Mouse (Mus musculus) mature B cell (primary cell): ENCODE data around the gene Brca1.

Source experiments
- in situ Hi-C: fragments of 300-500 bp; cut with MboI; formaldehyde crosslinking; loops from 2 replicates; pipeline ENCODE4 v1.14.3; 2019

Gene Brca1

GRCm38 (mm10) chr11:101449596-101449995 is 102.2 kb downstream of the Brca1 start:
- in situ Hi-C loops = loop anchor here (25.0 kb wide), 1 partner anchor 838 kb away; the partner anchor contains the start of genes Atxn7l3 and Tmub2

DNA sequence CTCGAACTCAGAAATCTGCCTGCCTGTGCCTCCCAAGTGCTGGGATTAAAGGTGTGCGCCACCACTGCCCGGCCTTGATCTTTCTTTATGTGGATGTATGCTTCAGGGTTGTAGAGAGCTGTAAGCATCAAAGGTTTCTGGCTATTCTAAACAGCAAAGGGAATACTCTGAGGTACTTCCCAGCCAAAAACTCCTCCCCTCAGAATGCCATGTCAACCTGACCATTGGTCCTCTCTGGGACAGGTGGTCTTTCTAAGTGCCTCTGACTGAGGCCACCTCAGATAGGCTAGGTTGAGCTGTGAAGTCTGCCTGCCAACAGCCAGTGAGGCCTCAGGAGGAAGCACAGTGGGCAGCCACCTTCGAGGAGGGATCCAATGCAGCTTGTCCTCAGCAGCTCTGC is 102.9 kb downstream of the Brca1 start:
- in situ Hi-C loops = loop anchor here (25.0 kb wide), 1 partner anchor 838 kb away; the partner anchor contains the start of genes Atxn7l3 and Tmub2

- in situ Hi-C loops = loop anchor here (25.0 kb wide), 1 partner anchor 839 kb away; the partner anchor contains the start of genes Atxn7l3 and Tmub2
Observed at GRCm38 (mm10) chr11:101448274-101448746, 103.4 kb downstream of the Brca1 start, which contains the start of gene Ifi35. Gene Ifi35 (plus strand): TSS chr11:101448407.

DNA sequence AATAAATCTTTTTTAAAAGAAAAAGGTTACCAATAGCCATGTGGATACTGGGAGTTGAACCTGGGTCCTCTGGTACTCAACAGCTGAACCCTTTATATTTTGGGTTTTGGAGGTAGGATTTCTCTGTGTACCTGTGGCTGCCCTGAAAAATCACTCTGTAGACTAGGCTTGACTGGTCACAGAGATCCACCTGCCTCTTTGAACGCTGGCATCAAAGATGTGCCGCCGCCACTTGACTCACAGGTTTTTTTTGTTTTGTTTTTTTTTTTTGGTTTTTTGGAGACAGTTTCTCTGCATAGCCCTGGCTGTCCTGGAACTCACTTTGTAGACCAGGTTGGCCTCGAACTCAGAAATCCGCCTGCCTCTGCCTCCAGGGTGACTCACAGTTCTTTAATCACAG is 104.0 kb downstream of the Brca1 start:
- in situ Hi-C loops = loop anchor here (25.0 kb wide), 1 partner anchor 840 kb away; the partner anchor contains the start of genes Atxn7l3 and Tmub2

DNA sequence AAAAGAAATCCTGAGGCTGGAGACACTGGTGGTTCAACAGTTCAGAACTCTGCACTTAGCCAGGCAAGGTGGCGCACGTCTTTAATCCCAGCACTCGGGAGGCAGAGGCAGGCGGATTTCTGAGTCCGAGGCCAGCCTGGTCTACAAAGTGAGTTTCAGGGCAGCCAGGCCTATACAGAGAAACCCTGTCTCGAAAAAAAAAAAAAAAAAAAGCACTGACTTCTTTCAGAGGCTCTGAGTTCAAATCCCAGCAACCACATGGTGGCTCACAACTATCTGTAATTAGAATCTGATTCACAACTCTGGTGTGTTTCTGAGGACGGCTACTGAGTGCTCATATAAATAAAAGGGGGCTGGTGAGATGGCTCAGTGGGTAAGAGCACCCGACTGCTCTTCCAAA is 104.9 kb downstream of the Brca1 start:
- in situ Hi-C loops = loop anchor here (25.0 kb wide), 1 partner anchor 840 kb away; the partner anchor contains the start of genes Atxn7l3 and Tmub2

- in situ Hi-C loops = loop anchor here (25.0 kb wide), 1 partner anchor 841 kb away; the partner anchor contains the start of genes Atxn7l3 and Tmub2
Observed at GRCm38 (mm10) chr11:101446319-101446718, 105.4 kb downstream of the Brca1 start.

- in situ Hi-C loops = loop anchor here (25.0 kb wide), 1 partner anchor 845 kb away; the partner anchor contains the start of genes Atxn7l3 and Tmub2
Observed at GRCm38 (mm10) chr11:101442760-101443159, 109.0 kb downstream of the Brca1 start.

DNA sequence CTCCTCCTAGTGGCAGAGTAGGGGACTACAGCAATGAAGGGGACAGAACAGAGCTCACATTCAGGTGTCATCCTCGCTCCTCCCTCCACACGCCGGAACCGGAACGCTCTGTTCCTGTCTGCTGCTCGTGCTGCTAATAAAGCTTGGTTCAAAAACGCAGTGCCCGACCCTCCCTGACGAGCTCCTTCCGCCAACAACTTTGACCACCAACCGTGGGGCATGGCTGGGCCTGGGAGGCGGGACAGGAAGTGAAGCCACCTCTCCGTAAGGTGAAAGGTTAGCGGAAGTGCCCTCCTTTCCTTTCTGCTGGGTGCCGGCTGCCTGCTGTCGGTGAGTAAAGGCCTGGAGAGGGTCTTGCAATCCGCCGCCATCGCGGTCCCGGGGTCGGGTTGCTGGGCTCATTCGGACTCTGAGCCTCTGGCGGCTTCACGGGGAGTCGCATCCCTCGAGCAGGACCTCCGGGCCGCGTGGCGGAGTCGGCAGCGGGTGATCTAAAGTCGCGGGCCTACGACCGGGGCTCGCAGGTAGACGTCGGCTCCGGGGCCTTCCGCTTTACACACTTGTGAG is 109.5 kb downstream of the Brca1 start, which contains the start of gene Rpl27:
TSS of gene Rpl27 (plus strand) at position 172 of the 567 bp plus-strand sequence.
- in situ Hi-C loops = loop anchor here (25.0 kb wide), 1 partner anchor 845 kb away; the partner anchor contains the start of genes Atxn7l3 and Tmub2

DNA sequence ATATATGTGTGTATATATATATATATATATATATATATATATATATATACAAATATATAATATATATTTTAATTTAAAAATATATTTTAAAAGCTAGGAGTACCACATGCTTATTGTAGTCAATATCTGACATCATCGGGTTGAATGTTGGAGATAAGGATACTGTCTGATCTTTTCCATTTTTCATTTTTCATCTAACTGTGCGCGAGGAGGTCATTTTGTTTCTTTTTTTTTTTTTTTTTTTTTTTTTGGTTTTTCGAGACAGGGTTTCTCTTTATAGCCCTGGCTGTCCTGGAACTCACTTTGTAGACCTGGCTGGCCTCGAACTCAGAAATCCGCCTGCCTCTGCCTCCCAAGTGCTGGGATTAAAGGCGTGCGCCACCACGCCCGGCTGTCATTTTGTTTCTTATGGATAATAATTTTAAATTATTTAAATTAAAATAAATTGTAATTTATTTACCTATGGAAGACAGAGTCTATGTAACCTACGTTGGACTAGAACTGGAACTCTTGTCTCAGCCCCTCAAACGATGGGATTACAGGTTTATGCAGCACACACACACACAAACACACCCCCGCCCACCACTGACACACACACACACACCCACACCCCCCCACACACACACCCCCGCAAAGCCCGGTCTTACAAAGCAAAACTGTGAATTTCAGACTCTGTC is 110.2 kb downstream of the Brca1 start:
- in situ Hi-C loops = loop anchor here (25.0 kb wide), 1 partner anchor 846 kb away; the partner anchor contains the start of genes Atxn7l3 and Tmub2
